Mouse (Mus musculus) ES-E14 (cell line): ENCODE results near the gene Akap10.

Experiments
- CHD2 ChIP-seq: IDR thresholded peaks from 2 replicates; pipeline ENCODE4 v1.6.1; 2014; ENCODE audit warnings: mild to moderate bottlenecking, low read depth, low read length, inconsistent platforms
- HCFC1 ChIP-seq: IDR thresholded peaks from 2 replicates; pipeline ENCODE4 v1.6.1; 2012; ENCODE audit warnings: low read length, inconsistent platforms, borderline replicate concordance; ENCODE audit not compliant: insufficient read depth
- MAFK ChIP-seq: IDR thresholded peaks from 2 replicates; pipeline ENCODE4 v1.6.1; 2014; ENCODE audit warnings: mild to moderate bottlenecking, low read depth, low read length, inconsistent platforms; ENCODE audit not compliant: insufficient read depth
- ZC3H11A ChIP-seq: IDR thresholded peaks from 2 replicates; pipeline ENCODE4 v1.6.1; 2012; ENCODE audit warnings: low read depth, mild to moderate bottlenecking, inconsistent platforms, low read length, borderline replicate concordance
- ZNF384 ChIP-seq: IDR thresholded peaks from 2 replicates; pipeline ENCODE4 v1.6.1; 2012; ENCODE audit warnings: low read depth, low read length, inconsistent platforms

DNA sequence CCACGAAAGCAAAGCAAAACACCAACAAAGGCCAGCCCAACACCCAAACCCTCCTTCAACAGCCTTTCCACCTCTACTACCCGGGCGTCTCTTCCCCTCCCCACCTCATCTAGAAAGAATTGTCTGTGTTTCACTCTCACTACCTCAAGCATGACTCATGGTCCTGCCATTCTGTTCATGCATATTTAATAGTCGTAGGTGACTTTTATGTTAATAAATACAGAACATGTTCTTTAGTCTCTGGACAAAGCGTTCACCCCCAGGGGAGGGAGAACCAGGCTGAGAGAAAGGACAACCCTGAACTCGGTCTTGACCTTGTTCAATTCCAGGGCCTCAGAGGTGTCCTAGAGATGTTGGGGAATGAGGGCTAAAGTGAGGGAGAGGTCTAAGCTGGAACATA, 25.1 kb upstream of the Akap10 start:
- TF ChIP-seq ZC3H11A (no peak), ZNF384 (no peak), CHD2 (no peak), MAFK (no peak), HCFC1 (no peak)
